Mouse (Mus musculus): ENCODE data around the gene Crmp1.

DNA sequence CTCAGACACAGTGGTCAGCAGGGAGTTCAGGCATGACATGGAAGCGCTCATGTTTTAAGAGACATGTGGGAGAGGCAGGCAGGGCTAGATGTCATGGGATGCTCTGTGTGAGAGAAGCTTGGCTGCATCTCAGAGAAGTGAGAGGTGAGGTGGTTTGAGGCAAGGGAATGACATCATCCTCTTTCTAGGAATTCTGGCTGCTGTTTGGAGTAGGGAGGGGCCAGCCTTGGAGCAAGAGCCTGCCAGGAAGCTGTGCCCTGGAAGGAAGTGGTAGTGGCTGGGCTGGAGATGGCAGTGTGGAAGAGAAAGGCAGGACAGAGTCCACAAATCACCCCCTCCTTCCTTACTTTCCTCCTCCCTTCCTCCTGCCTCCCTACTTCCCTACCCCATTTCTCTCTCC, 16.0 kb upstream of the Crmp1 start:
- TF ChIP-seq CTCF (IDR thresholded peaks at IDR 0.05; ENCODE audit: low read depth) (no peak), EP300 (IDR thresholded peaks at IDR 0.05; ENCODE audit: low read depth) (no peak)
